Comparison of ENCODE assay signal across 9 mouse cellular contexts in genomic region chr7:64192261-64192943, GRCm38 (mm10). TPM values are rescaled to one million over a fixed set of nuclear protein-coding genes. Genes with fewer than 3 reads are reported as not detected.
DNase-seq lines count a peak whose midpoint lies in the region; ATAC-seq lines count a peak whose summit lies in the region.
"Had no signal": no experiment of that assay in that cellular context is flagged by ENCODE, and none has a peak within 500 bp of the region (broad histone marks: within the 10 kb centered on the region; RNA-seq: fewer than 3 reads in every experiment).

No protein-coding gene starts in this region.

- DNase-seq in forebrain, embryonic 14.5 days (ENCODE audit: low spot score): peak; percentile 14
- peak; percentile 2 to 30 for DNase-seq in urinary bladder, adult 18-20 months (ENCODE audit: low spot score in 2 of 2)
- no peak for DNase-seq in urinary bladder, postnatal 10 days (ENCODE audit: low spot score)
- DNase-seq in naive thymus-derived CD4-positive, alpha-beta T cell, adult 2 months (ENCODE audit: low read depth): peak; percentile 49

- H3K9me3 ChIP-seq in forebrain, embryonic 14.5 days (replicated peaks; ENCODE audit: control insufficient read depth, low read length): no peaks in the 10 kb centered on the region
- no peaks in the 10 kb centered on the region for H3K9me3 ChIP-seq in forebrain, embryonic 15.5 days
- no peaks in the 10 kb centered on the region for H3K9me3 ChIP-seq in kidney, embryonic 16.5 days (ENCODE audit: low read length)
- no peaks in the 10 kb centered on the region for H3K9me3 ChIP-seq in forebrain, embryonic 13.5 days (replicated peaks)
- H3K9me3 ChIP-seq: midbrain, embryonic 12.5 days had no signal

- no peak overlapping the region for H3K4me3 ChIP-seq in forebrain, embryonic 14.5 days (ENCODE audit: low read depth, low read length)
- no peak overlapping the region for H3K4me3 ChIP-seq in forebrain, embryonic 15.5 days
- no peak overlapping the region for H3K4me3 ChIP-seq in kidney, embryonic 16.5 days (ENCODE audit: low read length)
- no peak overlapping the region for H3K4me3 ChIP-seq in forebrain, embryonic 13.5 days
- H3K4me3 ChIP-seq: midbrain, embryonic 12.5 days had no signal

- H3K4me2 ChIP-seq in forebrain, embryonic 14.5 days (ENCODE audit: low read length): no peak overlapping the region
- no peak overlapping the region for H3K4me2 ChIP-seq in forebrain, embryonic 15.5 days (replicated peaks)
- no peak overlapping the region for H3K4me2 ChIP-seq in kidney, embryonic 16.5 days (replicated peaks; ENCODE audit: low read depth, low read length)
- H3K4me2 ChIP-seq in forebrain, embryonic 13.5 days: no peak overlapping the region
- H3K4me2 ChIP-seq: midbrain, embryonic 12.5 days had no signal

- WGBS in forebrain, embryonic 14.5 days: 67% methylated on average over 14 of the region's 14 CpGs
- WGBS in forebrain, embryonic 15.5 days: 68% methylated on average over 14 of the region's 14 CpGs
- WGBS in kidney, embryonic 16.5 days: 47% methylated on average over 14 of the region's 14 CpGs
- WGBS in forebrain, embryonic 13.5 days: 68% methylated on average over 14 of the region's 14 CpGs

- H3K27me3 ChIP-seq in forebrain, embryonic 14.5 days (replicated peaks; ENCODE audit: control insufficient read depth, insufficient read depth, low read length): no peaks in the 10 kb centered on the region
- no peaks in the 10 kb centered on the region for H3K27me3 ChIP-seq in forebrain, embryonic 15.5 days
- no peaks in the 10 kb centered on the region for H3K27me3 ChIP-seq in kidney, embryonic 16.5 days (ENCODE audit: insufficient read depth, low read length)
- no peaks in the 10 kb centered on the region for H3K27me3 ChIP-seq in forebrain, embryonic 13.5 days
- H3K27me3 ChIP-seq: midbrain, embryonic 12.5 days had no signal

- no peaks in the 10 kb centered on the region for H3K36me3 ChIP-seq in forebrain, embryonic 14.5 days (ENCODE audit: control insufficient read depth, insufficient read depth, low read length)
- H3K36me3 ChIP-seq in forebrain, embryonic 15.5 days: no peaks in the 10 kb centered on the region
- H3K36me3 ChIP-seq in kidney, embryonic 16.5 days (ENCODE audit: insufficient read depth, low read length): no peaks in the 10 kb centered on the region
- no peaks in the 10 kb centered on the region for H3K36me3 ChIP-seq in forebrain, embryonic 13.5 days (ENCODE audit: poor library complexity, severe bottlenecking)
- H3K36me3 ChIP-seq: midbrain, embryonic 12.5 days had no signal

- ATAC-seq in forebrain, embryonic 14.5 days: no peak
- ATAC-seq in forebrain, embryonic 15.5 days (replicated peaks): no peak
- peak; percentile 53 for ATAC-seq in granulocyte monocyte progenitor cell, adult 5-6 weeks (replicated peaks; ENCODE audit: poor library complexity, severe bottlenecking)
- peak; percentile 70; the same call in 1 of the 2 replicates for ATAC-seq in kidney, embryonic 16.5 days (ENCODE audit: low FRiP score, low TSS enrichment)
- ATAC-seq in forebrain, embryonic 13.5 days: no peak

- no peak overlapping the region for H3K9ac ChIP-seq in forebrain, embryonic 14.5 days (ENCODE audit: low read length)
- no peak overlapping the region for H3K9ac ChIP-seq in forebrain, embryonic 15.5 days (replicated peaks)
- H3K9ac ChIP-seq in kidney, embryonic 16.5 days (replicated peaks; ENCODE audit: low read length): no peak overlapping the region
- no peak overlapping the region for H3K9ac ChIP-seq in forebrain, embryonic 13.5 days
- H3K9ac ChIP-seq: midbrain, embryonic 12.5 days had no signal

- no peak overlapping the region for H3K27ac ChIP-seq in forebrain, embryonic 14.5 days (ENCODE audit: low read depth, low read length)
- no peak overlapping the region for H3K27ac ChIP-seq in forebrain, embryonic 15.5 days (replicated peaks)
- H3K27ac ChIP-seq in kidney, embryonic 16.5 days (ENCODE audit: low read length): no peak overlapping the region
- H3K27ac ChIP-seq in forebrain, embryonic 13.5 days: no peak overlapping the region
- H3K27ac ChIP-seq: midbrain, embryonic 12.5 days had no signal

- H3K4me1 ChIP-seq in forebrain, embryonic 14.5 days (ENCODE audit: control insufficient read depth, insufficient read depth, low read length): no peaks in the 10 kb centered on the region
- no peaks in the 10 kb centered on the region for H3K4me1 ChIP-seq in forebrain, embryonic 15.5 days
- peaks cover 4% of the 10 kb centered on the region; the same call in 1 of the 2 replicates for H3K4me1 ChIP-seq in kidney, embryonic 16.5 days (ENCODE audit: insufficient read depth, low read length)
- peaks cover 7% of the 10 kb centered on the region for H3K4me1 ChIP-seq in forebrain, embryonic 13.5 days

RNA-seq across cellular contexts. Expression of gene Trpm1, which starts 38.8 kb away (rescaled TPM):
- 0.11 and 0.49 TPM in 2 replicates for polyA plus RNA-seq in forebrain, embryonic 14.5 days (2014; fragmentation: Nextera tagmentation; extraction: Ambion mirVana)
- polyA plus RNA-seq in forebrain, embryonic 15.5 days (2015; fragmentation: Nextera tagmentation; extraction: Ambion mirVana): 0.11 and 0.15 TPM in 2 replicates
- total RNA-seq in granulocyte monocyte progenitor cell, adult 5-6 weeks (2014; fragmentation: Nextera tagmentation): not detected in 2 replicates
- not detected in 2 replicates for total RNA-seq in granulocyte monocyte progenitor cell, adult 5-6 weeks (2017)
- 0.05 TPM in 1 of 2 replicates, not detected in the other for polyA plus RNA-seq in kidney, embryonic 16.5 days (2015; fragmentation: Nextera tagmentation; extraction: Ambion mirVana)
- polyA plus RNA-seq in forebrain, embryonic 13.5 days (2015; fragmentation: Nextera tagmentation; extraction: Ambion mirVana): 0.13 and 0.47 TPM in 2 replicates

Comparison
In these comparisons a context has a peak if more than half of its experiments do, and no peak if none do; other contexts are left out.
1. ATAC-seq: peak in granulocyte monocyte progenitor cell, adult 5-6 weeks (single experiment) and kidney, embryonic 16.5 days (single experiment); none in forebrain, embryonic 14.5 days (single experiment), forebrain, embryonic 15.5 days (single experiment) and forebrain, embryonic 13.5 days (single experiment).